Mouse (Mus musculus) fibroblast of lung, adult 2 months (primary cell): Measurements from ENCODE around the gene Tm4sf20.
A peak's percentile ranks its signal among the peaks of the same experiment; 100 is the strongest.

Experiments
- DNase-seq: peaks from one replicate; pipeline ENCODE4 v3.0.0-alpha.2; 2011; ENCODE audit warnings: low read depth

Tm4sf20 gene

GRCm38 (mm10) chr1:82768269-82768668, at the start of gene Tm4sf20:
Gene Tm4sf20, minus strand, starts transcription at chr1:82768461.
- no peak for DNase-seq

- no peak for DNase-seq
Observed at GRCm38 (mm10) chr1:82815941-82816716, 47.9 kb upstream of the Tm4sf20 start.

- no peak for DNase-seq
Observed at GRCm38 (mm10) chr1:82811766-82812165, 43.5 kb upstream of the Tm4sf20 start.

GRCm38 (mm10) chr1:82808564-82808963, 40.3 kb upstream of the Tm4sf20 start:
- DNase-seq: peak; percentile 62

GRCm38 (mm10) chr1:82807206-82807605, 38.9 kb upstream of the Tm4sf20 start:
- no peak for DNase-seq

- DNase-seq: no peak
Observed at GRCm38 (mm10) chr1:82806391-82806790, 38.1 kb upstream of the Tm4sf20 start.

GRCm38 (mm10) chr1:82804059-82804458, 35.8 kb upstream of the Tm4sf20 start:
- no peak for DNase-seq

- DNase-seq: no peak
Observed at GRCm38 (mm10) chr1:82803608-82804007, 35.3 kb upstream of the Tm4sf20 start.

- DNase-seq: no peak
Observed at GRCm38 (mm10) chr1:82801105-82801783, 33.0 kb upstream of the Tm4sf20 start.

GRCm38 (mm10) chr1:82798922-82799321, 30.7 kb upstream of the Tm4sf20 start:
- no peak for DNase-seq

GRCm38 (mm10) chr1:82798304-82798703, 30.0 kb upstream of the Tm4sf20 start:
- no peak for DNase-seq

GRCm38 (mm10) chr1:82797088-82797487, 28.8 kb upstream of the Tm4sf20 start:
- DNase-seq: no peak

GRCm38 (mm10) chr1:82795702-82796443, 27.6 kb upstream of the Tm4sf20 start:
- no peak for DNase-seq

GRCm38 (mm10) chr1:82795211-82795610, 26.9 kb upstream of the Tm4sf20 start:
- DNase-seq: no peak

GRCm38 (mm10) chr1:82793986-82794385, 25.7 kb upstream of the Tm4sf20 start:
- no peak for DNase-seq

GRCm38 (mm10) chr1:82793110-82793509, 24.8 kb upstream of the Tm4sf20 start:
- DNase-seq: no peak

GRCm38 (mm10) chr1:82792238-82792637, 24.0 kb upstream of the Tm4sf20 start:
- DNase-seq: no peak

GRCm38 (mm10) chr1:82791105-82791504, 22.8 kb upstream of the Tm4sf20 start:
- DNase-seq: no peak

- DNase-seq: no peak
Observed at GRCm38 (mm10) chr1:82788070-82788469, 19.8 kb upstream of the Tm4sf20 start.

GRCm38 (mm10) chr1:82787414-82787813, 19.2 kb upstream of the Tm4sf20 start:
- DNase-seq: peak; percentile 70

- DNase-seq: no peak
Observed at GRCm38 (mm10) chr1:82785546-82785945, 17.3 kb upstream of the Tm4sf20 start.

- no peak for DNase-seq
Observed at GRCm38 (mm10) chr1:82783559-82783958, 15.3 kb upstream of the Tm4sf20 start.
